Mouse (Mus musculus) hindbrain, postnatal 0 days (tissue): ENCODE measurements at regions not wholly inside any gene's neighbourhood (a gene's known extent, or its start where the extent isn't known, plus 50 kb on each side); places are given as distances from the start of the nearest gene placed in this dataset.

Experiments used
- ATAC-seq: fragments of 200-750 bp; cut with Nextera tagmentation; 2 replicates; pipeline ENCODE4 v1.8.0; 2017; ENCODE audit warnings: mild to moderate bottlenecking, moderate TSS enrichment, moderate library complexity
- DNase-seq: peaks from one replicate; pipeline ENCODE4 v3.0.0-alpha.2; 2015; ENCODE audit warnings: low spot score
- H3K27ac ChIP-seq: fragments of 300-500 bp; sonication (generic); 2 replicates; pipeline ENCODE4 v1.5.1; 2014; ENCODE audit warnings: mild to moderate bottlenecking
- H3K27me3 ChIP-seq: fragments of 300-500 bp; sonication (generic); 2 replicates; pipeline ENCODE4 v1.6.1; 2014; ENCODE audit warnings: low read length, mixed read lengths; ENCODE audit not compliant: insufficient read depth
- H3K36me3 ChIP-seq: fragments of 300-500 bp; sonication (generic); 2 replicates; pipeline ENCODE4 v1.6.1; 2014; ENCODE audit warnings: low read length, mixed read lengths; ENCODE audit not compliant: insufficient read depth
- H3K4me1 ChIP-seq: fragments of 300-500 bp; sonication (generic); 2 replicates; pipeline ENCODE4 v1.6.1; 2014; ENCODE audit warnings: antibody characterized with exemption, low read length, mixed read lengths; ENCODE audit not compliant: insufficient read depth
- H3K4me2 ChIP-seq: fragments of 300-500 bp; sonication (generic); 2 replicates; pipeline ENCODE4 v1.6.1; 2014; ENCODE audit warnings: low read depth, mild to moderate bottlenecking, low read length, moderate library complexity, mixed read lengths
- H3K4me3 ChIP-seq: fragments of 300-500 bp; sonication (generic); 2 replicates; pipeline ENCODE4 v1.5.1; 2014; ENCODE audit warnings: low read length
- H3K9ac ChIP-seq: fragments of 300-500 bp; sonication (generic); replicated peaks from 2 replicates; pipeline ENCODE4 v1.6.1; 2014; ENCODE audit warnings: mild to moderate bottlenecking, low read length, moderate library complexity, mixed read lengths
- H3K9me3 ChIP-seq: fragments of 300-500 bp; sonication (generic); 2 replicates; pipeline ENCODE4 v1.6.1; 2016; ENCODE audit warnings: low read length, mixed read lengths
- CTCF ChIP-seq: IDR thresholded peaks from 2 replicates; pipeline ENCODE4 v1.5.1; 2016; ENCODE audit warnings: antibody characterized with exemption, control low read depth, low read depth
- whole genome bisulfite sequencing: fragments of 180-500 bp; shearing (Covaris S2); extraction: QIAGEN DNeasy Blood & Tissue Kit; methylation state at CpG from one replicate; pipeline ENCODE4 v1.1.7; 2014; 5-methylcytosine and 5-hydroxymethylcytosine counted together

GRCm38 (mm10) chr6:120598471-120598870, 67.4 kb upstream of the Hdhd5 start:
- Histone ChIP-seq H3K27ac (no peak overlapping the region), H3K4me1 (no peaks in the 10 kb centered on the region), H3K36me3 (no peaks in the 10 kb centered on the region), H3K9me3 (no peaks in the 10 kb centered on the region), H3K9ac (no peak overlapping the region), H3K27me3 (no peaks in the 10 kb centered on the region), H3K4me2 (no peak overlapping the region), H3K4me3 (no peak overlapping the region)
- ATAC-seq (no peak), DNase-seq (no peak)
- 85% methylated on average over 2 of the region's 2 CpGs for WGBS
- TF ChIP-seq CTCF = no peak

- no peak overlapping the region for H3K9ac ChIP-seq
- H3K27me3 ChIP-seq = no peaks in the 10 kb centered on the region
- DNase-seq = no peak
- H3K36me3 ChIP-seq = no peaks in the 10 kb centered on the region
- no peak overlapping the region for H3K4me3 ChIP-seq
- 35% methylated on average over 3 of the region's 3 CpGs for WGBS
- H3K4me2 ChIP-seq = no peak overlapping the region
- no peaks in the 10 kb centered on the region for H3K9me3 ChIP-seq
- H3K4me1 ChIP-seq = no peaks in the 10 kb centered on the region
- TF ChIP-seq CTCF = peak; percentile 50
- no peak overlapping the region for H3K27ac ChIP-seq
- ATAC-seq = no peak
Measured at GRCm38 (mm10) chr6:120597887-120598286, 66.8 kb upstream of the Hdhd5 start.

GRCm38 (mm10) chr6:120596717-120597116, 65.6 kb upstream of the Hdhd5 start:
- WGBS = 82% methylated on average over 3 of the region's 3 CpGs
- Histone ChIP-seq H3K9ac (no peak overlapping the region), H3K9me3 (no peaks in the 10 kb centered on the region), H3K27ac (no peak overlapping the region), H3K36me3 (no peaks in the 10 kb centered on the region), H3K27me3 (no peaks in the 10 kb centered on the region), H3K4me2 (no peak overlapping the region), H3K4me3 (no peak overlapping the region), H3K4me1 (0 out of 2 replicates have a peak, but pooled peaks cover 4% of the 10 kb centered on the region)
- DNase-seq (no peak), ATAC-seq (no peak)
- no peak for TF ChIP-seq CTCF

- Histone ChIP-seq H3K4me1 (0 out of 2 replicates have a peak, but pooled peaks cover 4% of the 10 kb centered on the region), H3K36me3 (no peaks in the 10 kb centered on the region), H3K4me2 (no peak overlapping the region), H3K4me3 (no peak overlapping the region), H3K9ac (no peak overlapping the region), H3K27me3 (no peaks in the 10 kb centered on the region), H3K27ac (no peak overlapping the region), H3K9me3 (no peaks in the 10 kb centered on the region)
- TF ChIP-seq CTCF = no peak
- ATAC-seq (no peak), DNase-seq (no peak)
- 91% methylated on average over 8 of the region's 8 CpGs for WGBS
Measured at GRCm38 (mm10) chr6:120594463-120594862, 63.3 kb upstream of the Hdhd5 start.

DNA sequence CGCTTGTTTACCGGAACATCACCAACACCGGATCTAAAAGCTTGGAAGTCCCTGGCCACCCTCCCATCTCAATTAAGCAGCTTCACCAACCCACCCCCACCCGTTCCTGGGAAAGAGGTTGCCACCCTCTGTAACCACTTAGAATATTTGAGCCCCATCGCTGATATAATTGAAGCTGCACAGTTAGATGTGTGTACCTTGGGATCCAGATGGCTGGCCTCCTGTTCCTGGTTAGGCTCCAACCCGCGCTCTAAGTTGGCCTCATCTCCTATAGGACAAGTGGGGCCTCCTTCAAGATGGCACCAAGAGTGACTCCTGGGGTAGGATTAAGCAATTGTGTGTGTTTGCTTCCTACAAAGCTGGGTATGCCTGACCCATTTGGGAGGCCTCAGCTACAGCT, 61.6 kb upstream of the Hdhd5 start:
- no peaks in the 10 kb centered on the region for H3K9me3 ChIP-seq
- ATAC-seq (peak; percentile 66), DNase-seq (peak; percentile 24)
- peak overlapping the region; percentile 51; the same call in 1 of the 2 replicates for H3K27ac ChIP-seq
- H3K36me3 ChIP-seq = no peaks in the 10 kb centered on the region
- H3K9ac ChIP-seq = no peak overlapping the region
- no peaks in the 10 kb centered on the region for H3K27me3 ChIP-seq
- H3K4me2 ChIP-seq = no peak overlapping the region
- no peak for TF ChIP-seq CTCF
- H3K4me1 ChIP-seq = 0 out of 2 replicates have a peak, but pooled peaks cover 4% of the 10 kb centered on the region
- WGBS = 40% methylated on average over 7 of the region's 7 CpGs
- no peak overlapping the region for H3K4me3 ChIP-seq

GRCm38 (mm10) chr6:120592031-120592681, 61.0 kb upstream of the Hdhd5 start:
- peak; percentile 66 for ATAC-seq
- no peak overlapping the region for H3K4me3 ChIP-seq
- peak overlapping the region; percentile 51; the same call in 1 of the 2 replicates for H3K27ac ChIP-seq
- no peaks in the 10 kb centered on the region for H3K9me3 ChIP-seq
- no peaks in the 10 kb centered on the region for H3K27me3 ChIP-seq
- no peak overlapping the region for H3K4me2 ChIP-seq
- H3K4me1 ChIP-seq = 0 out of 2 replicates have a peak, but pooled peaks cover 4% of the 10 kb centered on the region
- WGBS = 10% methylated on average over 17 of the region's 17 CpGs
- no peak for TF ChIP-seq CTCF
- H3K36me3 ChIP-seq = no peaks in the 10 kb centered on the region
- no peak overlapping the region for H3K9ac ChIP-seq
- DNase-seq = peak; percentile 35

GRCm38 (mm10) chr6:120590191-120590590, 59.1 kb upstream of the Hdhd5 start:
- peak; percentile 39 for DNase-seq
- peaks cover 7% of the 10 kb centered on the region; the same call in 1 of the 2 replicates for H3K4me1 ChIP-seq
- no peak overlapping the region for H3K9ac ChIP-seq
- no peaks in the 10 kb centered on the region for H3K36me3 ChIP-seq
- H3K4me3 ChIP-seq = no peak overlapping the region
- no peaks in the 10 kb centered on the region for H3K27me3 ChIP-seq
- no peak overlapping the region for H3K4me2 ChIP-seq
- no peaks in the 10 kb centered on the region for H3K9me3 ChIP-seq
- H3K27ac ChIP-seq = no peak overlapping the region
- no peak for ATAC-seq
- WGBS = 44% methylated on average over 2 of the region's 2 CpGs
- TF ChIP-seq CTCF = no peak
